Mouse (Mus musculus) adrenal gland, adult 8-10 months (tissue): ENCODE results near the gene Car3. TPM values are rescaled to one million over a fixed set of nuclear protein-coding genes. Genes with fewer than 3 reads are reported as not detected.

Source experiments
- DNase-seq: peaks from one replicate; pipeline ENCODE4 v3.0.0; 2022
- total RNA-seq, 4 experiments: library from RNA; stranded (reverse); gene quantifications; 2 replicates each; pipeline ENCODE4 v1.2.4; 2022

Gene Car3
- total RNA-seq, 4 experiments from 2014 or later = 711 to 1,802 (median 1,071) TPM

GRCm38 (mm10) chr3:14913774-14914173, 50.5 kb downstream of the Car3 start:
- no peak for DNase-seq

- DNase-seq = no peak
Measured at GRCm38 (mm10) chr3:14915355-14915754, 52.0 kb downstream of the Car3 start.

- no peak for DNase-seq
Measured at GRCm38 (mm10) chr3:14917261-14917660, 53.9 kb downstream of the Car3 start.

Other genes starting within 250 kb of the Car3 start
- gene Car13, start 221.8 kb upstream of the Car3 start, total RNA-seq = 1 to 10 TPM; 2.2 to 7.6 (median 6.0) TPM
- gene Car1, start 55.1 kb upstream of the Car3 start, total RNA-seq = under 1 TPM in 1 of 4 experiments, not detected in 3; 0.24 TPM
- 10 to 100 TPM; 35.8 to 53.9 (median 43.2) TPM for gene Car2, start 22.8 kb downstream of the Car3 start, total RNA-seq